In the genomic region with DNA sequence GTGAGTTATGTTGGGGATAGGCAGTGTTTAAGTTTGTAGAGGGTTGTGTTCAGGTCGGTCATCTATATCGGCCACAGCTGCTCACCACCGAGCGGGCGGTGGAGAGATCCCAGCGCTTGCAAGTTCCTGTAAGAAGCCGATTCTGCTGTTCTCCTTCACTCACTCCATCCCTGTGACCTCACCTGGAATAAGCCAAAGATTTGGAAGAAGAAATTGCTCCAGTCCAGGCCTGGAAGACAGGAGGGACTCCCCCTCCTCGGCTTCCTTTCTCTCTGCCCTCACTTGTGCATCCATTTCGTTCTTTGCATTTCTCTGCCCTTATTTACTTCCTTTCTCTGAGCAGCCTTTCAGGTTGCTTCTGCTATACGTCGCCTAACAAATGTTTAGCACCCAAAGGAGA, we compare ENCODE assay signal across 19 mouse cellular contexts.
DNase-seq lines count a peak whose midpoint lies in the region; ATAC-seq and TF ChIP-seq lines count a peak whose summit lies in the region.
"Had no signal": no experiment of that assay in that cellular context is flagged by ENCODE, and none has a peak within 500 bp of the region (broad histone marks: within the 10 kb centered on the region; RNA-seq: fewer than 3 reads in every experiment).

No protein-coding gene starts in this region.

- peak; percentile 37 to 54 for DNase-seq in cerebellum, postnatal 25 days
- DNase-seq in cerebellum, adult 11-12 months, result no peak
- no peak for DNase-seq in left cerebral cortex, adult 2 months (ENCODE audit: extremely low spot score in 1 of 2, low spot score in 2 of 2)
- no peak for DNase-seq in left cerebral cortex, postnatal 14 days (ENCODE audit: low spot score in 2 of 2)
- DNase-seq in hindbrain, embryonic 14.5 days (ENCODE audit: low spot score), result no peak
- DNase-seq in T-cell, adult 2 months (ENCODE audit: low spot score), result no peak
- DNase-seq: adrenal gland, postnatal 36 days; B cell, adult 2 months; heart, adult 2 months; kidney, adult 8-10 months; kidney, postnatal 4 days; liver; liver, postnatal 0 days; lung, postnatal 14 days; right cerebral cortex, postnatal 25 days had no signal

- ATAC-seq in hindbrain, embryonic 14.5 days (ENCODE audit: low FRiP score), result no peak
- no peak for ATAC-seq in neural tube, embryonic 14.5 days (ENCODE audit: low read depth)
- ATAC-seq: activated CD4-positive, CD25-positive, alpha-beta regulatory T cell, adult 4 months; liver, postnatal 0 days had no signal

- peaks cover 8% of the 10 kb centered on the region for H3K4me1 ChIP-seq in hindbrain, embryonic 14.5 days (replicated peaks; ENCODE audit: control insufficient read depth, insufficient read depth, low read length)
- peaks cover 14% of the 10 kb centered on the region; the same call in 1 of the 2 replicates for H3K4me1 ChIP-seq in neural tube, embryonic 14.5 days (ENCODE audit: control insufficient read depth, insufficient read depth, low read length)

- WGBS in hindbrain, embryonic 14.5 days, result 85% methylated on average over 11 of the region's 11 CpGs
- WGBS in neural tube, embryonic 14.5 days, result 83% methylated on average over 11 of the region's 11 CpGs

- H3K4me3 ChIP-seq in left cerebral cortex, adult 2 months, result peak overlapping the region; percentile 77
- H3K4me3 ChIP-seq in hindbrain, embryonic 14.5 days (replicated peaks; ENCODE audit: low read length), result peak overlapping the region; percentile 45; the same call in 1 of the 2 replicates
- peak overlapping the region; percentile 45; the same call in 1 of the 2 replicates for H3K4me3 ChIP-seq in neural tube, embryonic 14.5 days (ENCODE audit: low read depth, low read length)
- H3K4me3 ChIP-seq: heart, adult 2 months; heart, embryonic 15.5 days; megakaryocyte, embryonic 14.5 days had no signal

- peak overlapping the region; percentile 84 for H3K4me2 ChIP-seq in hindbrain, embryonic 14.5 days (replicated peaks)
- H3K4me2 ChIP-seq in neural tube, embryonic 14.5 days (ENCODE audit: low read depth, low read length), result peak overlapping the region; percentile 75
- H3K4me2 ChIP-seq: heart, embryonic 15.5 days had no signal

- peak overlapping the region; percentile 94 for H3K27ac ChIP-seq in left cerebral cortex, adult 2 months
- H3K27ac ChIP-seq in hindbrain, embryonic 14.5 days, result no peak overlapping the region
- no peak overlapping the region for H3K27ac ChIP-seq in neural tube, embryonic 14.5 days (ENCODE audit: low read depth, low read length)
- H3K27ac ChIP-seq: heart, adult 2 months; heart, embryonic 15.5 days had no signal

- H3K9ac ChIP-seq in hindbrain, embryonic 14.5 days, result 0 out of 2 replicates have a peak overlapping the region, but pooled peaks have one; percentile 22
- H3K9ac ChIP-seq in neural tube, embryonic 14.5 days (replicated peaks; ENCODE audit: low read depth, low read length), result no peak overlapping the region
- H3K9ac ChIP-seq: heart, embryonic 15.5 days; liver, postnatal 0 days had no signal

- H3K9me3 ChIP-seq in hindbrain, embryonic 14.5 days (ENCODE audit: control insufficient read depth, low read length), result no peaks in the 10 kb centered on the region
- no peaks in the 10 kb centered on the region for H3K9me3 ChIP-seq in neural tube, embryonic 14.5 days (ENCODE audit: control insufficient read depth, low read length)
- H3K9me3 ChIP-seq: heart, embryonic 15.5 days; megakaryocyte, embryonic 14.5 days had no signal

- intact Hi-C loops in left cerebral cortex, adult 2 months (cut with DNase I), result no loop called here
- intact Hi-C loops in left cerebral cortex, postnatal 14 days (cut with DNase I), result no loop called here

- H3K27me3 ChIP-seq in hindbrain, embryonic 14.5 days (ENCODE audit: control insufficient read depth, insufficient read depth, low read length), result peaks cover 4% of the 10 kb centered on the region; the same call in 1 of the 2 replicates
- no peaks in the 10 kb centered on the region for H3K27me3 ChIP-seq in neural tube, embryonic 14.5 days (ENCODE audit: control insufficient read depth, insufficient read depth, low read length)

- H3K36me3 ChIP-seq in hindbrain, embryonic 14.5 days (replicated peaks; ENCODE audit: control insufficient read depth, insufficient read depth), result no peaks in the 10 kb centered on the region
- H3K36me3 ChIP-seq in neural tube, embryonic 14.5 days (ENCODE audit: control insufficient read depth, insufficient read depth, low read length), result no peaks in the 10 kb centered on the region
- H3K36me3 ChIP-seq: heart, embryonic 15.5 days had no signal

- TF ChIP-seq CTCF in left cerebral cortex, adult 2 months (IDR thresholded peaks at IDR 0.05), result no peak

Comparison
In these comparisons a context has a peak if more than half of its experiments do, and no peak if none do; other contexts are left out.
1. DNase-seq: peak in cerebellum, postnatal 25 days (2 of 2); none in cerebellum, adult 11-12 months (single experiment), left cerebral cortex, adult 2 months (0 of 2), left cerebral cortex, postnatal 14 days (0 of 2), hindbrain, embryonic 14.5 days (single experiment) and T-cell, adult 2 months (single experiment).
2. Peak in every context shown above with its lines, with median percentiles within 50 percentile points of each other: H3K4me3 ChIP-seq.